Mouse (Mus musculus) intestine, embryonic 14.5 days (tissue): ENCODE data around the gene Jun. TPM values are rescaled to one million over a fixed set of nuclear protein-coding genes. Genes with fewer than 3 reads are reported as not detected.

Source experiments
- polyA plus RNA-seq: library from polyadenylated mRNA; unstranded; fragments of >200 nt; fragmentation: Nextera tagmentation; extraction: Ambion mirVana; gene quantifications from 2 replicates; pipeline ENCODE4 v1.2.1, GENCODE M21; 2014

Jun gene
- polyA plus RNA-seq, 1 experiment from 2014 or later: 56.0 TPM

Other genes with a start within 250 kb of the Jun start
- gene Eqtn, start 123.4 kb downstream of the Jun start, polyA plus RNA-seq: not detected in 2 replicates
- gene Mysm1, start 73.1 kb downstream of the Jun start, polyA plus RNA-seq: 32.4 and 36.7 TPM in 2 replicates